Mouse (Mus musculus): ENCODE data around the gene Adipor1. TPM values are rescaled to one million over a fixed set of nuclear protein-coding genes. Genes with fewer than 3 reads are reported as not detected.
A peak's percentile ranks its signal among the peaks of the same experiment; 100 is the strongest.
"Not testable (repeated sequence)": the region's sequence is repeated elsewhere in the genome, so short reads cannot be mapped to it uniquely, and the experiment has no call there.

The Adipor1 gene
- polyA plus RNA-seq, 1 experiment from 2014 or later, result 78.1 TPM

GRCm38 (mm10) chr1:134433002-134433401 is 17.8 kb downstream of the Adipor1 start:
- no peaks in the 10 kb centered on the region for H3K27me3 ChIP-seq
- H3K36me3 ChIP-seq, result peaks cover 47% of the 10 kb centered on the region
- no peak overlapping the region for H3K9ac ChIP-seq
- no peaks in the 10 kb centered on the region for H3K4me1 ChIP-seq
- H3K4me2 ChIP-seq (replicated peaks), result no peak overlapping the region
- WGBS, result 86% methylated on average over 10 of the region's 10 CpGs
- H3K27ac ChIP-seq, result no peak overlapping the region
- no peak overlapping the region for H3K4me3 ChIP-seq
- ATAC-seq (ENCODE audit: low FRiP score), result no peak
- H3K9me3 ChIP-seq (replicated peaks), result no peaks in the 10 kb centered on the region

GRCm38 (mm10) chr1:134433473-134433872 is 18.3 kb downstream of the Adipor1 start:
- no peak for ATAC-seq (ENCODE audit: low FRiP score)
- no peaks in the 10 kb centered on the region for H3K27me3 ChIP-seq
- H3K4me2 ChIP-seq (replicated peaks), result no peak overlapping the region
- H3K36me3 ChIP-seq, result peaks cover 42% of the 10 kb centered on the region
- no peak overlapping the region for H3K9ac ChIP-seq
- no peak overlapping the region for H3K4me3 ChIP-seq
- H3K27ac ChIP-seq, result no peak overlapping the region
- H3K4me1 ChIP-seq, result no peaks in the 10 kb centered on the region
- 92% methylated on average over 4 of the region's 4 CpGs for WGBS
- H3K9me3 ChIP-seq (replicated peaks), result no peaks in the 10 kb centered on the region

- no peak overlapping the region for H3K4me3 ChIP-seq
- H3K27ac ChIP-seq, result no peak overlapping the region
- no peaks in the 10 kb centered on the region for H3K4me1 ChIP-seq
- H3K27me3 ChIP-seq, result no peaks in the 10 kb centered on the region
- 28% methylated on average over 4 of the region's 4 CpGs for WGBS
- H3K36me3 ChIP-seq, result peaks cover 28% of the 10 kb centered on the region
- no peak overlapping the region for H3K4me2 ChIP-seq (replicated peaks)
- ATAC-seq (ENCODE audit: low FRiP score), result no peak
- no peak overlapping the region for H3K9ac ChIP-seq
- H3K9me3 ChIP-seq (replicated peaks), result no peaks in the 10 kb centered on the region
Observed at GRCm38 (mm10) chr1:134435414-134435813, 20.2 kb downstream of the Adipor1 start.

- ATAC-seq (ENCODE audit: low FRiP score), result no peak
- Histone ChIP-seq H3K4me2 (replicated peaks) (no peak overlapping the region), H3K36me3 (no peaks in the 10 kb centered on the region), H3K9ac (no peak overlapping the region), H3K4me1 (no peaks in the 10 kb centered on the region), H3K27me3 (no peaks in the 10 kb centered on the region), H3K27ac (no peak overlapping the region), H3K9me3 (replicated peaks) (no peaks in the 10 kb centered on the region), H3K4me3 (no peak overlapping the region)
- 91% methylated on average over 6 of the region's 6 CpGs for WGBS
Observed at GRCm38 (mm10) chr1:134440437-134440836, 25.3 kb downstream of the Adipor1 start.

- not testable (repeated sequence) for ATAC-seq (ENCODE audit: low FRiP score); H3K4me2 ChIP-seq (replicated peaks)
Observed at GRCm38 (mm10) chr1:134441737-134442136, 26.6 kb downstream of the Adipor1 start.

GRCm38 (mm10) chr1:134442394-134442793 is 27.2 kb downstream of the Adipor1 start:
- WGBS, result 90% methylated on average over 3 of the region's 3 CpGs
- ATAC-seq (ENCODE audit: low FRiP score), result no peak
- Histone ChIP-seq H3K27me3 (no peaks in the 10 kb centered on the region), H3K4me1 (no peaks in the 10 kb centered on the region), H3K4me2 (replicated peaks) (no peak overlapping the region), H3K9me3 (replicated peaks) (no peaks in the 10 kb centered on the region), H3K36me3 (no peaks in the 10 kb centered on the region), H3K27ac (no peak overlapping the region), H3K9ac (no peak overlapping the region), H3K4me3 (no peak overlapping the region)

More at GRCm38 (mm10) chr1:134441737-134442136, 26.6 kb downstream of the Adipor1 start:
- not testable (repeated sequence) for H3K4me1 ChIP-seq; H3K4me3 ChIP-seq; H3K9me3 ChIP-seq (replicated peaks); H3K27me3 ChIP-seq; H3K27ac ChIP-seq; H3K9ac ChIP-seq; H3K36me3 ChIP-seq
- WGBS, result 93% methylated on average over 8 of the region's 10 CpGs

- not testable (repeated sequence) for ATAC-seq (ENCODE audit: low FRiP score); H3K9me3 ChIP-seq (replicated peaks); H3K4me2 ChIP-seq (replicated peaks); H3K4me1 ChIP-seq; H3K27ac ChIP-seq; H3K9ac ChIP-seq; H3K4me3 ChIP-seq; H3K27me3 ChIP-seq; H3K36me3 ChIP-seq
- 91% methylated on average over 1 of the region's 1 CpGs for WGBS
Observed at GRCm38 (mm10) chr1:134443288-134443687, 28.1 kb downstream of the Adipor1 start.

GRCm38 (mm10) chr1:134445418-134445817 is 30.2 kb downstream of the Adipor1 start:
- no peaks in the 10 kb centered on the region for H3K4me1 ChIP-seq
- no peak overlapping the region for H3K4me3 ChIP-seq
- 93% methylated on average over 2 of the region's 2 CpGs for WGBS
- H3K4me2 ChIP-seq (replicated peaks), result no peak overlapping the region
- no peaks in the 10 kb centered on the region for H3K36me3 ChIP-seq
- no peaks in the 10 kb centered on the region for H3K27me3 ChIP-seq
- no peak for ATAC-seq (ENCODE audit: low FRiP score)
- no peak overlapping the region for H3K9ac ChIP-seq
- no peaks in the 10 kb centered on the region for H3K9me3 ChIP-seq (replicated peaks)
- H3K27ac ChIP-seq, result no peak overlapping the region

- not testable (repeated sequence) for H3K9ac ChIP-seq; H3K27ac ChIP-seq; H3K4me2 ChIP-seq (replicated peaks); H3K4me1 ChIP-seq; H3K36me3 ChIP-seq; H3K9me3 ChIP-seq (replicated peaks); ATAC-seq (ENCODE audit: low FRiP score); H3K4me3 ChIP-seq; H3K27me3 ChIP-seq
- 69% methylated on average over 3 of the region's 3 CpGs for WGBS
Observed at GRCm38 (mm10) chr1:134448537-134448936, 33.4 kb downstream of the Adipor1 start.

- Histone ChIP-seq H3K9me3 (replicated peaks) (no peaks in the 10 kb centered on the region), H3K4me3 (no peak overlapping the region), H3K27me3 (no peaks in the 10 kb centered on the region), H3K4me2 (replicated peaks) (no peak overlapping the region), H3K36me3 (no peaks in the 10 kb centered on the region), H3K9ac (no peak overlapping the region), H3K4me1 (peaks cover 4% of the 10 kb centered on the region), H3K27ac (no peak overlapping the region)
- WGBS, result 89% methylated on average over 4 of the region's 4 CpGs
- ATAC-seq (ENCODE audit: low FRiP score), result no peak
Observed at GRCm38 (mm10) chr1:134450201-134450600, 35.0 kb downstream of the Adipor1 start.

GRCm38 (mm10) chr1:134450986-134451385 is 35.8 kb downstream of the Adipor1 start:
- Histone ChIP-seq H3K27ac (no peak overlapping the region), H3K4me3 (no peak overlapping the region), H3K9ac (no peak overlapping the region), H3K27me3 (no peaks in the 10 kb centered on the region), H3K4me2 (replicated peaks) (no peak overlapping the region), H3K36me3 (no peaks in the 10 kb centered on the region), H3K9me3 (replicated peaks) (no peaks in the 10 kb centered on the region), H3K4me1 (peaks cover 5% of the 10 kb centered on the region)
- no peak for ATAC-seq (ENCODE audit: low FRiP score)
- 48% methylated on average over 3 of the region's 3 CpGs for WGBS

- WGBS, result under 1% methylated on average over 59 of the region's 61 CpGs
- peak within 1 kb of the TSS; percentile 94 for H3K9ac ChIP-seq
- H3K36me3 ChIP-seq, result peaks cover 13% of the 10 kb centered on the region; the same call in 1 of the 2 replicates
- H3K4me2 ChIP-seq (replicated peaks), result peak within 1 kb of the TSS; percentile 76
- no peaks in the 10 kb centered on the region for H3K27me3 ChIP-seq
- H3K9me3 ChIP-seq (replicated peaks), result no peaks in the 10 kb centered on the region
- peak; percentile 93 for ATAC-seq (ENCODE audit: low FRiP score)
- H3K4me3 ChIP-seq, result peak within 1 kb of the TSS; percentile 97
- peak within 1 kb of the TSS; percentile 80 for H3K27ac ChIP-seq
- peaks cover 10% of the 10 kb centered on the region for H3K4me1 ChIP-seq
Observed at GRCm38 (mm10) chr1:134454904-134455824, 40.0 kb downstream of the Adipor1 start, which contains the start of gene Klhl12. Klhl12 (plus strand) TSS chr1:134455531.

GRCm38 (mm10) chr1:134456060-134456459 is 40.9 kb downstream of the Adipor1 start:
- no peak for ATAC-seq (ENCODE audit: low FRiP score)
- peak overlapping the region; percentile 94 for H3K9ac ChIP-seq
- H3K4me1 ChIP-seq, result peaks cover 10% of the 10 kb centered on the region
- no peak overlapping the region for H3K27ac ChIP-seq
- no peaks in the 10 kb centered on the region for H3K27me3 ChIP-seq
- no peaks in the 10 kb centered on the region for H3K9me3 ChIP-seq (replicated peaks)
- 25% methylated on average over 5 of the region's 5 CpGs for WGBS
- peak overlapping the region; percentile 76 for H3K4me2 ChIP-seq (replicated peaks)
- peak overlapping the region; percentile 97 for H3K4me3 ChIP-seq
- H3K36me3 ChIP-seq, result peaks cover 19% of the 10 kb centered on the region

Data from hindbrain, embryonic 12.5 days (tissue).